Mouse (Mus musculus): ENCODE results near the gene Gm4201.
"Not testable (repeated sequence)": the region's sequence is repeated elsewhere in the genome, so short reads cannot be mapped to it uniquely, and the experiment has no call there.

Gene Gm4201

GRCm38 (mm10) chr7:22565243-22565642 lies at the start of gene Gm4201:
TSS of gene Gm4201 (minus strand) at chr7:22565343.
- DNase-seq (ENCODE audit: low read depth) = not testable (repeated sequence)

- DNase-seq (ENCODE audit: low read depth) = not testable (repeated sequence)
Measured at GRCm38 (mm10) chr7:22588027-22588426, 22.9 kb upstream of the Gm4201 start, which contains the start of gene Gm4565. TSS of gene Gm4565 (minus strand) at chr7:22588127.

GRCm38 (mm10) chr7:22534787-22535186 lies 30.4 kb downstream of the Gm4201 start, which contains the start of gene Gm8677:
TSS of gene Gm8677 (minus strand) at chr7:22534887.
- not testable (repeated sequence) for DNase-seq (ENCODE audit: low read depth)

- DNase-seq (ENCODE audit: low read depth) = not testable (repeated sequence)
Measured at GRCm38 (mm10) chr7:22522667-22523066, 42.5 kb downstream of the Gm4201 start, which contains the start of gene Vmn1r152. TSS of gene Vmn1r152 (plus strand) at chr7:22522967.
